Mouse (Mus musculus) granulocyte monocyte progenitor cell, adult 5-6 weeks (primary cell): ENCODE measurements around the gene Acpp. TPM values are rescaled to one million over a fixed set of nuclear protein-coding genes. Genes with fewer than 3 reads are reported as not detected.
A peak's percentile ranks its signal among the peaks of the same experiment; 100 is the strongest.

ENCODE experiments used
- ATAC-seq: replicated peaks from 2 replicates; pipeline ENCODE4 v1.8.0; 2016; ENCODE audit warnings: mild to moderate bottlenecking, moderate TSS enrichment, inconsistent platforms; ENCODE audit not compliant: poor library complexity, severe bottlenecking
- total RNA-seq, 2 experiments: library from RNA; stranded (forward) in 1 of 2; stranded (reverse) in 1 of 2; fragments of 200-712, 200-1000 nt in 1 of 2; fragments of >200 nt in 1 of 2; fragmentation: Nextera tagmentation in 1 of 2; gene quantifications; 2 replicates each; pipeline ENCODE4 v1.2.3; 2014 to 2017

Gene Acpp
- total RNA-seq, 2 experiments from 2014 or later: 2.8 to 4.6 TPM

DNA sequence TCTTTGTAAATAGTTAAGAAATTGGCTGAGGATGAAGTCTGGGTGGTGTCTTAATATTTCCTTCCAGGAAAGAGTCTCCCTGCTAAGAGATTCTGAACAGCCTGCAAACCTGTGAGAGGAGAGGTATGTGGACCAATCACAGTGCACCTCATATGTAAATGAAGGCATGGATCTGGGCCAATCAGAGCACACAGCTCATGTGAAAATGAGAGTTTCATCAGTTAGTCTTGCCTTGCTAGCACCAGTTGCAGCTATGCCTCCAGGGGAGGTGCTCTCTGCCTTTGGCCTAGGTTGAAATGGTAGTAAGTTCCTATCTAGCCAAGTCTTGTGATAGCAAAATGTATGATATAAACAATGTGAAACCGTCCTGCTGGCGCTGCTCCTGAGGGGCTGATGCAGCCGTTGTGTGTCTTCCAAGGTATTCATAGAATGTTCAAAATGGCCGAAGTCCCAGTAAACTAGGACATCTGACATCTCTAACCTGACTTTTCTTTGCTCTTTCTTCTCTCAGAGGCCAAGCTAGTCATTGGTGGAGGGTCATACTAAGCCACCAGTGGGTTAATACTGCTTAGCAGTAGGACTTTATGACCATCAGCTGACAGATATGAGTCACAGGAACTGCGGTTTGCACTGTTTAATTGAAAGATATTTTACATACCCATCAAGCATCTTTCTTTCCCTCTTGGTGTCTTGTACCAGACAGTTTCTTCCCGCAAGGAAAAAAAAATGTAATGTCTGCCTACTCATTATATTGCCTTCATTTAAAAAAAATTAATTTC, 32.0 kb downstream of the Acpp start:
- ATAC-seq: no peak

DNA sequence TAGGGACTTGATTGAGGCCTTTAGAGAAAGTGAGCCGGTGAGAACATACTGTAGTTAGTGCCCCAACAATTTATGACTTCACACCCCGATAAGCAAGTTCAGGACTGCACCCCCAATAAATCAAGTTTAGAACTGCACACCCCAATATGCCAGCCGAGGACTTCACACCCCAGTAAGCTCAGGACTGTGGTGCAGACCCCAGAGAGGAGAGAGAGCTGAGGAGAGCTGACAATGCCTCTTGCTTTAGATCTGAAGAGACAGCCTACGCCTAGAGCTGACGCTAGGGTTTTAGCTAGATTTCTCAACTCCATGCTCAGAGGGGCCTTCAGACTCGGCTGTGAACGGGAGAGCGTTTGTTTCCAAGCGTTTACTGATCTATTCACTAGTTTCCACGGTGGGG, 32.7 kb downstream of the Acpp start:
- no peak for ATAC-seq

DNA sequence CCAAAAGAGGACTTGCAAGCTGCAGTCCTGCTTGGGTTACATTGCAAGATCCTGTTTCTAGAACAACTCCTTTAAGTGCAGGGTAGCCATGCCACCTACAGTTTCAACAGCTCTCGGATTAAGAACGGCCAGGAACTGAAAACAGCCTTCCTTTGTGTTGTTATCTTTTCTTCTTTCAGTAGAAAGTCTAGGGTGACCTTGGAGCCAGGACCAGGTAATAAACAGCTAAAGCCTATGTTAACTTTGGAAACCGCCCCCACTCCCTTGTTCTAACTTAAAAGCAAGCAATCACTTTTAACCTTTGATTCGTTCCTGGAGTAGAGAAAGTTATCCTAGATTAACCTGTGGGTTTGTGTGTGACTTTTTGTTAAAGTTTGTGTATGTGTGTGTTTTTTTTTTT, 33.2 kb downstream of the Acpp start:
- ATAC-seq: no peak

DNA sequence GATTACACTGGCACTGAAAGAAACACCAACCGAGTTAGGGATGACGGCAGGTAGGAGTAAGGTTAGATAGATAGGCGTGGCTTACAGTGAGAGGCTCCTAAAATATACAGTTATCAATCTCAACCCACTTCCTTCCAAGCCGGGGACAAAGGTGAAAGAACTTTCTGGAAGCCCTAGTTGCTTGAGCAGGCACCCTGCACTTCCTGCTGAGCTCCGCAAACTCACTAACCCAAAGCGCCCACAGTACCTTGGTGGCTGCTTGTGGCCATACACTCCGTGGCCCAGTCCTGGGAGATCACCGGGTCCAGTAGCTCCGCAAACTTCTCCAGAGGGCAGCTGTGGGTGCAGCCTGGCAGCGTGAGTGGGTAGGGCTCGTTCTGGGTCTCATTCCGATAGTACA, 37.0 kb downstream of the Acpp start:
- no peak for ATAC-seq

DNA sequence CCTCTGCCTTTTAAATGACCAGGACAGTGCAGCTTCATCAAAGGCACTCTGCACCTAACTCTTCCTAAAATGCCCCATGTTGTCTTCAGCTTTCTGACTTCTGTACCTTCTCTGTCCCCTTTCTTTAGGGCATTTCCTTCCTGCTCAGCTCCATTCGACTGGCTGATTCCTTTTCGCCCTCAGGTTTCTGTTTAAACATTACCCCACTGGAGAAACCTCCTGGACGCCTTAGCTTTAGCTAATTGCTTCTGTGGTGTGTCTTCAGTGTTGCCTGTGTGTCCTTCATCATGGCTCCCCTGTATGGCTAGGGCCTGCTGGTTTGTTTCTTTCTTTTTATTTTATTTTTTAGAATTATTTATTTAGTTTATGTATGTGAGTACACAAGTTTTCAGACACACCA, 40.5 kb downstream of the Acpp start:
- no peak for ATAC-seq

DNA sequence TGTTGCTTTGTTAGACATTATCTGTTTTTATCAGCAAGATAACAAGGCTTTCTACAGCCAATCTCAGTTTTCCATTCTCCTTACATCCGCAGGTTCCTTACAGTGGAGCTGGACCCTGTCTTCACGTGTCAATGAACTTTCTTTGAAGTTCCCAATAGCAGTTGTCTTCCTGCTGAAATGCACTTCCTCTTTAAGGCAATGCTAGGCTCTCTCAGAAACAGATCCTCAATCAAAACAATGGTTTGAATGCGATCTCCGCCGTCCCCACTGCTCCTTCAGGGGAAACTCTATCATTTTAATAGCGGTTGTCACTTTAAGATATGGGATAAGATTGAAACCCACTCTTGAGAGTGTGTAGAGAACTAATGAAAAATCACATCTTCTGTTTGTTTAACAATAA, 52.6 kb downstream of the Acpp start:
- no peak for ATAC-seq

DNA sequence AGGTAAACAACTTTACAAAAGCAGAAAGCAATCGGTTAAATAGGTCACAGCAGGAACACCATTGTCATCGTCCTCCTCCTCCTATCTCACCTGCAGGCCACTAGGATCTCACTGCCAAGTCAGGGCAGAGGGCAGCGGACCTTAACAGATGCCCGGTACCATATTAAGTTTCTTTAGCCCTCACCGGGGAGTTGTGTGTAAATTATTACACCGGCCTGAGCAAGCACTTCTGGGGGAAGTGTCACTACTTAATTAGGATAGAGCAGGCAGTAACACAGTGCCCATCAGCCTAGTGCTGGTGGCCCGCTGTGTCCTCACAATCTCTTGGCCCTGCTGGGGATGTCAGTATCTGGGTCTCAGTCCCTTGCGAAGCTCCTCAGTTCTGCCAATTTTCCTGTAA, 55.0 kb downstream of the Acpp start:
- ATAC-seq: no peak

DNA sequence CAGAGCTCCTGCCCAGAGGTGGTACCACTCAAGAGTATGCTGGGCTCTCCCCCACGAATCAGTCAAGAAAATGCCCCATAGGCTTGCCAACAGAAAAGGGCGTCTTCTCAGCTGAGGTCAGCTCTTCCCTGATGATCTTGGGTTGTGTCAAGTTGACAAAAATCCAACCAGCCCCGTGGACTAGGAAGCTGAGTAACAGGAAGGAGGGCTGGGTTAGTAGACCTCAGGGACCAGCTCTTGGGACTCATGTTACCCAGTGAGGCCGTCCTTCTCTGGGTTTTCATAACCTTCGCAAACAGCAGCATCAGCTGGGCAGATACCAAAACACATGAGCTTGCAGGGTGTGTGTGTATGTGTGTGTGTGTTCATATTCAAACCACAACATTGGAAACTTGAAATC, 55.8 kb downstream of the Acpp start:
- ATAC-seq: no peak

DNA sequence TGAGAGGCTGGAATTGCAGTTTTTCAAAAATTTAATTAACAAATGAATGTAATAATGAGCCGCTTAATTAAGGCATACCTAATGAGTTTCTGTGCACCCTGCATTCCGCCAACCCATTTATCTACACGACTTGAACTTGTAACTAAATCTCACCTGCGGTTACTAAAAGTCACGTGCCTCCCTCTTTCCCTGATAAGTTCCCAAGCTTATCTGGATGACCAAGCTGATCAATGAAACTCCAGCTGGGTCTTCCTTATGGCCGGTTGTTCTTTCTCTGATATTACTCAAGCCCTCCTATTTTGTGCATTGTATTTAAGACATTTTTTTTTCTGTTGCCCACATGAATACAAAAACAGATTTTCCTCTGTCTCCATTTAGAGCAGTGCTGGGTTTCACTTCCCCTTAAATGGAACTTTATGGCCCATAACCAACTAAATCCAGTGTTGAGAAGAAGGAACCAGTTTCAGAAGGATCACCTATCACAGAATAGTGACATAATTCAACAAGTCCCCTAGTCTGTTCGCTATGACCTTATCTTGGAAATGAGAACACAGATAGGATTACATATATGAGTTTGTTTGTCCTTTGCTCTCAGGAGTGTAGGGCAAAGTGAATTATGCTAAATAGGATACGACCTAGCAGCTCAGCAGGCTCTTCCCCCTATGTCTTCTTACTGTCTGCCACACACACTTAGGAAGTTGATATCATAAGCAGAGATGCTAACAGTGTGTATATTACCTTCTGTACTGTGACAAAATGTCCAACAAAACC, 56.6 kb downstream of the Acpp start:
- ATAC-seq: peak; percentile 77

DNA sequence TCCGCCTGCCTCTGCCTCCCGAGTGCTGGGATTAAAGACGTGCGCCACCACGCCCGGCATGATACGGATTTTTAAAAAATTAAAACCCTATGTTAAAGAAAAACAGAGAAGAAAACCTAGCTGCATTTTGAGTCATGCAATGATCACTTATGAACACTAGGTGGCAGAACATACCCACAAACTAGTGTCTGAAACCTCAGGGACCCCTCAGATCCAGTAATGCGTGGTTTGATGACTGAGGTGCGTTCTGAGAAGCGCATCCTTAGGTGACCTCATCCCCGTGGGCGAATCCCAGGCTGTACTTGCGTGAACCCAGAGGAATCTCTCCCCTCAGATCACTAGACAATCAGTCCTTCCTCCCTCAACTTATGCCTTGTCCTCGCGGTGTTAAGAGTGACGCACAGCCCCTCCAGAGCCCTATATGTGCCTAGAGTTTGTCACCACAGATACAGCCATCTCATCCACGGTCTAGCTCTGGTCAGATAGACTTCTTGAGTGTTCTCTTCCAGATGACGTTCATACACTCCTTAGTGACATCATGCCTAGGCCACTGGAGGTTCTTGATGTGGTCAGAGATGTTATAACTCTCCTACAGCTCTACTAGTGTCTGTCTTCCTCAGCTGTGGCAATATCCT, 59.9 kb downstream of the Acpp start:
- peak; percentile 71 for ATAC-seq

DNA sequence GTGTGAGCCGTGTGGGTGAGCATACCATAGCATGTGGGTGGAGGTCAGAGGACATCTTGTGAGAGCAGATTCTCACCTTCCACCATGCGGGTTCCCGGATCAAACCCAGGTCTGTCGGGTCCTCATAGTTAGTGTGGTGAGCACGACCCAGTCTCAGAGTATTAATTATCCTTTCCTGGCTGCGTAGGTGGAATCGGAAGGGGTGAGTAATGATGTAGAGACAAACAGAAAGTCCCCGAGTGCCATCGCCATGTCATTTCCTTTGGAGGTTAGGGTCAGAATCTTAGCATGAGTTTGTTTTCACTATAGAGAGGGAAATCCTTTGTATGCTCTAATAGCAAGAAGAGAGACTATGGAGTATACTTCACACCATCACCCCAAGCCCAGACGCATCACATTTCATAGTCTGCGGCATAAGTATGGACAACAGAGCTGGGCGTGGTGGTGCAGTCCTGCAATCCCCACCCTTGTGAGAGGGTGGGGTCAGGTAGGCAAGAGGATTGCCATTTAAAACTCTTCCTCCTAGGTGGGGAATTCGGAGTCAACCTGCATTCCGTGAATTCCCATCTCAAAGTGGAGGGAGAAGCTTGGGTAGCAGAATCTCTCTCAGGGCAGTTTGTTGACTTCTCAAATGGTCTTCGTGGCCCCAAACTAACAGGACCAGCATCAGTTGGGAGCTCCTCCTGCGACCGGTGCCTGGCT, 62.3 kb downstream of the Acpp start:
- no peak for ATAC-seq

DNA sequence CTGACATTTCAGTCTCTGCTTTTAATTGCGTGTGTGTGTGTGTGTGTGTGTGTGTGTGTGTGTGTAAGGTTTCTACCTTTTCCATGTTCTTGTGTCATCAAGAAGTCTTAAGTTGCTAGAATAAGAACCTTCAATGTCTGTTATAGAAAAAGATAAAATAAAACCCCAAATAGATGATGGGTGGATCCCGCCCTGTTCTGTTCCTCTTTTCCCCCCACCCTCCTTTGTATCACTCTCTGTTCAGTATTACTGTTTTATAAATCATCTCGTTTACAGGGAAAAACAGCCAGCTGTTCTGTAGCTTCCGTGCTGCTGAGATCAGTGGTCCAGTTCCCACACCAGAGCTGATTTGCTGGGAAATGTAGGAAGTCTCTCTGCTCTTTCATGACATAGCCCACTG, 65.5 kb downstream of the Acpp start:
- no peak for ATAC-seq

DNA sequence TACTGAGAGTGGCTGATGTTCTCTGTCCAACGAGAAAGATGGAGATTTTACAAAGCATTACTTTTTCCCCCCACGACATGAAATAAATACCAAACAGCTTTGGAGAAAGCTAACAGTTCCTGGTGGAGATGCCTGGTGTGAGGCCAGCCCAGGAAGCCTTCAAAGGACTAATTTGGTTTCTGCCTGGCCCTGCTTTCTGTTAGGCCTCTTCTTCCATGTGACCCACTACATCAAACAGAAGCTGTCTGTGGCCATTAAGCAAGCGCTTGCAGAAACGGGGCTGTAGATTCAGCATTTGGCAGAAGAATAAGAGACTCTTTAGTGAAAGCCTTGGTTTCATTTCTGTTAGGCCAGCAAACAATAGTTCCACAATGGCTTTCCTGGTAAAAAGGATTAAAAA, 65.9 kb downstream of the Acpp start:
- ATAC-seq: no peak

DNA sequence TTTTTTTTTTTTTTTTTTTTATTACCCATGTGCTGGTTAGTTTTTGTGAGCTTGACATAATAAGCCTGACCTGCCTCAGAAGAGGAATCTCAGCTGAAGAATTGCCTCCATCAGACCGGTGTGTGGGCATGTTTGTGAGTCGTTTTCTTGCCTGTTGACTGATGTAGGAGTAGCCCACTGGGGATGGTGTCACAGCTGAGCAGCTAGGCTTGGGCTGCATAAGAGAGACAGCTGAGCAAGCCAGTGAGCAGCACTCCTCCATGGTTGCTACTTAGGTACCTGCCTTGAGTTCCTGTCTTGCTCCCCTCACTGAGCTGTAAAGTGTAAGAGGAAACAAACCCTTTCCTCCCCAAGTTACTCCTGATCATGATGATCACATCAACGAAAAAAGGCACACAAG, 67.6 kb downstream of the Acpp start:
- ATAC-seq: peak; percentile 8; the same call in 1 of the 2 replicates

DNA sequence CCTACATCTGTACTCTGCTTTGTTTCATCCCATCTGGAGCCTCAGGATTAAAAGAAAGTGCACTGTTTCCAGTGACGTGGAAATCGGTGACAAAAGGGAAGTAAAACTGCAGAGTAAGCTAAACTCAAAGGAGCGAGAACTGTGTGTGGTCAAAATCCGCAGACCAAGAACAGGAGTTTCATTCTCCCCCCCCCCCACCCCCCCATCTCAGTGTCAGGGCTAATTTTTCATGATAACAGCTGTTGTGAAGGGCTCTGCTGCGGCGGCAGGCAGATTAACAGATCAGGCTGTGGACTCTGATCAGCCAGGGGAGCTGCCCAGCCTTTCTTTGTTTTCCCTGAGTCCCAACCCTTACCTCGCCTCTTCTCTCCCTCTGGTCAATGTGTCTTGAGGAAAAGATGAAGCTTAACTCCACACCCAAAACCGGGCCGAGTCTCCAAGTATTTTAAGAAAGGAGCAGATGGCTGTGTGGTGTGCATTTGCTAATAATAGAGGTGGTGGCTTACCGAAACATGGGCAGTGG, 68.1 kb downstream of the Acpp start:
- peak; percentile 89 for ATAC-seq

DNA sequence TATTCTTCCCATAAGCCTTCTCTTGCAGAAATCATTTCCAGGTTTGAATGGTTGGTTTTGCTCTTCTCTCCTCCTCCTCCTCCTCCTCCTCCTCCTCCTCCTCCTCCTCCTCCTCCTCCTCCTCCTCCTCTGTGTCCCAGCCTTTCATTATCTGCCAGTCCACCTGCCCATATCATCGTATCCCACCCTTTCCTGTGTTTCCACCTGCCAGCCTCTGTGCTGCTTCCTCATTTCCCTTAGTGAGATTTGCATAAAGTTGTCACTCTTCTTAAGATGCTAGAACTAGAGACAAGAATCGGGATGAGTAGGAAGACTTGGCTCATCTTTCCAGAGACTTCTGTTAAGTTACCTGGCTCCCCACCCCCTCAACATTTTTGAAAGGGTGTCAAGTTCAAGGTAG, 73.0 kb downstream of the Acpp start:
- ATAC-seq: no peak

DNA sequence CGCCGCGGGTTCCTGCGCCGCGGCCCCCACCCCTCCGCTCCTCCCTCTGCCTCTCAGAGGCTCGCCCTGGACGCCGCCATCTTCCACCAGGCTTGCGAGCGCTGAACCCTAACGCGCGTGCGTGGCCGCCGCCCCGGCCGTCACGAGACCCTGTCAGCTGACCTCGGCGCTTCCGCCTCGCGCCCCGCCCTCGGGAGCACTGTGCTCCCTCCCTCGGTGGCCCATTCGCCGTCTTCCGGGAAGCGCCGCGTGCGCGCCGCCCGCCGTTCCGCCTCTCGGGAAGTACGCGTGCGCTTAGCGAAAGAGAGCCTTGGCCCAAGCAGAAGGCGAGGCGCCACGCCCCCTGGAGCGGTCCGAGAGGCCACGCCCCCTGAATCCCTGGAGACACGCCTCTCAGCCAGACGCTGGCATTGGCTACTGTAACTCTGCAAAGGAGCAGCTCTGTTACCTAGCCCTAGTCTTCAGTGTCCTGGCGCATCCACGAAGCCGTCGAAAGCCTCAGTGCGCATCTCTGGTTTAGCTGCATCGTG, 74.7 kb downstream of the Acpp start, which contains the start of gene Dnajc13:
TSS of gene Dnajc13 (minus strand) at position 108 of the 530 bp plus-strand sequence.
- peak; percentile 92 for ATAC-seq

DNA sequence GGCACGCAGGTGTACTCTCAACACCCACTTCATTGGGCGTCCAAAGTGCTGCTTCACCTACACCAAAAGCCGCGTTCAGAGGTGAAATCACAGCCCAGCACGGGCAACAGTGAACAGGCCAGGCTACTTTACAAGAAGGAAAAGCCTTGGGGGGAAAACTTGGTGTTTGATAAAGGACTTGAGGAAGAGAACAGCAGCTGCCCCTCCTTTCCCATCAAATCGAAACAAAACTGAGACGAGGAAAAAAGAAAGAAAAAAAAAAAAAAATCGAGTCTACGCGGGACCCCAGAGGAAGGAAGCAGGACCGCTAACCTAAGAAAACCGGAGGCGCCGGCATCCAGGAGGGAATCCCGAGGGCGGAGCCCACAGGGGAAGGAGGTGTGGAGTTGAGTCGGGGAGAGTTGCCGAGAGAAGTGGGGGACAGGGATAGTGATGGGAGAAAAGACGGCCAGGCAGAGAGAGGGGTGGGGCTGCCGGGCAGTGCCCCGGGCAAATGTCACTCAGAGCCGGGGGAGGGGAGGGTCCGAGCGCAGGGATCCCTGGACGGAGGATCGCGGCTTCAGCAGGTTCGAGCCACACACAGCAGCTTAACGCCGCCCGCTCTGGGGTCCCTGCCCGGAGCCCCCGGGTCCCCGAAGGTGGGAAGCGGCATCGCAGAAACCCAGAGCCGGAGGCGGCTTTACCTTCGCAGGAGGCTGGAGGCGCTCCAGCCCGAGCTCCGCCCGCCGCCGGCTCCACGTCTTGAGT, 75.4 kb downstream of the Acpp start:
- ATAC-seq: peak; percentile 36

DNA sequence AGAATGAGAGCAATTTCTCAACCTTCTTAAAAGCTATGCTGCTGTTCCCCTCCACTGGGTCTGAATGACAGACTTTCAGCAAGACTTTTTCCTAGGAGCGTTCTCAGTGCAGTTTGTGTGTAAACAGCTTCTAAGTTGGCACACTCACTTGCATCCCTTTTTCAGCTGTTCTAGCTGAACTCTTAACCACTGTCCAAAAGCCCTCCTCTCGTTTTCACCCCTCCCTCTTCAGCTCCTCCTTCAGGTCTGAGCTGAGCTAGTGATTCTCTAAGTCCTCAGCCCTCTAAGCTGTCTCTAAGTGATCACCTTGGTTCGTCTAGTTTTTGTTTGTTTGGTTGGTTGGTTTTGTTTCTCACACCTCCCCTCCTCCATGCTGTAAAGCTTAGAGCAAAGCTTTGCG, 77.2 kb downstream of the Acpp start:
- no peak for ATAC-seq

DNA sequence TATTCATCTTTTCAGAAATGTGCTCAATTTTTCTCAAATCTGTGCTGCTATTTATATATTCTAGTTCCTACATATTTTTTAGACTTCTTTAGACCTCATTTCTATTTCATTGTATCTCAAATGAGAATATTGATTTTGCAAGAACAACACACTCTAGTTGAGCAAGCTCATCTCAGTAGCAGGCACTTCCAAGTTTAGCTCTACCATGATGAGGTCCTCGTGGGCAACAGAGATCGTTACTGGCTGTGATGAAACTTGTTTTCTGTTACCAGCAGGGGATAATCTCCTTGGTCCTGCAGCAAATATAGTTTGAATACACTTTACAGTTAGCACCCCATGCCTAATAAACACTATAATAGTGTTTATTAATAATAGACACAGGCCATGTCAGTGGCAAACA, 81.5 kb downstream of the Acpp start:
- peak; percentile 53 for ATAC-seq
